Mouse (Mus musculus) adrenal gland, postnatal 10 days (tissue): ENCODE data around the gene Hnrnpk. TPM values are rescaled to one million over a fixed set of nuclear protein-coding genes. Genes with fewer than 3 reads are reported as not detected.
"Not testable (repeated sequence)": the region's sequence is repeated elsewhere in the genome, so short reads cannot be mapped to it uniquely, and the experiment has no call there.

Experiments used
- DNase-seq: peaks from one replicate; pipeline ENCODE4 v3.0.0; 2021; ENCODE audit warnings: mixed read lengths
- total RNA-seq, 2 experiments: library from RNA; stranded (reverse); gene quantifications; 2 replicates each; pipeline ENCODE4 v1.2.3; 2021

The Hnrnpk gene
- total RNA-seq, 2 experiments from 2014 or later, result 858 to 894 TPM

DNA sequence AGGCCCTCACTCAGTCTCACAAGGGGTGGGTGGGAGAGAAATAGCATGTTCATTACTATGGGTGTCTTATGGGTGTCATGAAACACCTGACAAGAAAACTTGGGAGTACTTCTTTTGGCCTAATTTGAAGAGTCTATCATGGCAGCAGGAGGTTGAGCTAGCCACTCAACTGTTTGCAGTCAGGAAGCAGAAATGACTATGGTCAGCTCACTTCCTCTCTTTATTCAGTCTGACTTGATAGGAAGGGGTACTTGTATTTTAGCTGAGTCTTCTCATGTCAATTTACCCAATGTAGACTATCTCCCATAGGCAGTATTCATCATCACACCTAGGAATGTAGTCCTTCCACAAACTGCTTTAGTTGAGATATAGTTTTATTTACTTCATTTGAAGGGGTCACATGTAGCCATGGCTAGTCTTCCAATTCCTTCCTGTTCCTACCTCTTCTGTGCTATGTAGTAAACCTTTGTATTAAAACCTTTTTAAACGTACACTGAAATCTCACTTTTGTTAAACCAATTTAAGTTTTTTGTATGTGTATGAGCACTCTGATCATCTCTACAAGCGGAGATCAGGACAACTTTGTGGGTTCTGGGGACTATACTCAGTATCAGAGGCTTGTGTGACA is 13.7 kb downstream of the Hnrnpk start:
- no peak for DNase-seq

DNA sequence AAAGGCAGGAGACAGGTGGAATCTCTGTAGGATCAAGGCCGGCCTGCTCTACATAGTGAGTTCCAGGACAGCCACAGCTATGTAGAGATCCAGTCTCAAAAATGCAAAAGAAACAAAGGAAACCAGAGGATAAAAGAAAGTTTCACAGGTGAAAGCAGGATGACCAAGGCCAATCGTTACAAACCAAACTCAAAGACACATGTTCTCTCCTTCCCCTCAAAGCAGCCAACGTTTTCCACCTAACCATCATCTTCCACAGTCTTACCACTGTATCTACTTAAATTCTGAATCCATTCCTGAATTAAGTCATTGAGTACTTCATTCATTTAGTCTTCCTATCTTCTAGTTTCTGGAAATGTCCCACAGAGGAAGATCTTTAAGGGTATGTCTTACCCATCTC is 14.8 kb downstream of the Hnrnpk start:
- DNase-seq, result no peak

DNA sequence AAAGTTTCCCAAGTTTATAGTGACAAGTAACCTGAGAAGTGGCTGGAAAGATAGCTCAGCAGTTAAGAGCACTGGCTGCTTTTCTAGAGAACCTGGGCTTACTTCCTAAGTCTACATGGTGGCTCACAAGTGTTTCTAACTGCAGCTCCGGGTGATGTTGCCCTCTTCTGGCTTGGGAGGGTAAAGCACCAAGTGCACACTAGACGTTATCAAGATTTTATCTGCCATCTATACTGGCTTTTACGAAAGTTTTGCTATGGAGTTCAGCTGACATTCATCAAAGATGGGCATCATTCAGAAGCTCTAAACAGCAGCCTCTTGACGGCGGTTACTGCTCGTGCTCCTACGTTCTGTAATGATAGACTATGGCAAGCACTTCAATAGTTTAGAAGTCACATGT is 15.2 kb downstream of the Hnrnpk start:
- peak; percentile 85 for DNase-seq

DNA sequence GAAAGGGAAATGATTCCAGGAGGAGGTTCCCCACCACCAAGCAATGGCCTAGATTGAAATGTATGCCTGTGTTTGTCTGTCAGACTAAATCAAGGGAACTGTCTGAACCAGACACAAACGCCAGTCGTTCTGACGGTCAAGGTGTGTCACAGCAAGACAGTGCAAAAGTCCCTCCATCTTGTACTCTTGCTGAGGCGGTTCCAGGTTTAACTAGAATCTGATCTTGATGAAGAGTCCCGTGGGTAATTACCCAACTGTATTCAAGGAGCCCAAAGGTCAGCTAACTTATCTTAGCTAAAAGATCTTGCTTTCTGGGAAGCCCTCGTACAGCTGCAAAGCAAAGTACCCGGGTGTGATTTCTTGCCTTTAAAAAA is 17.6 kb downstream of the Hnrnpk start:
- DNase-seq, result no peak

DNA sequence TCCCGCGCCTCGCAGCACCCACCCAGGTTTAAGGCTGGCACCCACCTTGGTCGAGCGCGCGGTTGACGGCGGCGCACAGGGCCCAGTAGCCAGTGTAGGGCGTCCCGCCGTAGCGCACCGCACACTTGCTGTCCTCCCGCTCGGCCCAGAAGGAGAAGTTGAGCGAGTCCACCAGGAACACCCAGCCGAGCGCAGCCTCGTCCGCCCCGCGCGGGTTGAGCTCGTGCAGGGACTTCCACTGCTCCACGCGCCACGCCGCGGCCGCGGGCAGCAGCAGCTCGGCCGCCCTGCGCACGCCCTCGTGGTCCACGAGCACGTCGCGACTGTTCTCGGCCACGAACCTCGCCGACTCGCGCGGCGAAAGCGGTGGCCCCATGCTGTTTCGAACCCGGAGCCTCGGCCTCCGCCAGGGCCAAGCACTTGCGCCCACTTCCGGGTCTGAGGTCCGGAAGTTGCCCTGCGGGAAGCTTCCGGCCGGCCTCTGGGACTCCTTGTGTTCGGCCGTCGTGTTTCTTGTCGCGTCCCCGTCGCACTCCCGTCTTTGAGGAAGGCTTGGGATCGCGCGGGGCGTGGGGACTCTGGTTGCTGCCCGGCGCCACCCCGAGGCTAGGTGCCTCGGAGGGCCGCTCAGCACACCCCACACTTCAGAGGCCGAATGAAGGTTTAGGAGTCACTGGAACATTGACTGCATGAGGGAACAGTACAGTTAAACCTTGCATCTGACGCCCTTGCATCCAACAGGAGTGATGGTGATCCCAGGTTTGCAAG is 18.2 kb downstream of the Hnrnpk start, which contains the start of gene 2210016F16Rik:
TSS of gene 2210016F16Rik (minus strand) at position 447 of the 768 bp plus-strand sequence.
- DNase-seq, result peak; percentile 80

DNA sequence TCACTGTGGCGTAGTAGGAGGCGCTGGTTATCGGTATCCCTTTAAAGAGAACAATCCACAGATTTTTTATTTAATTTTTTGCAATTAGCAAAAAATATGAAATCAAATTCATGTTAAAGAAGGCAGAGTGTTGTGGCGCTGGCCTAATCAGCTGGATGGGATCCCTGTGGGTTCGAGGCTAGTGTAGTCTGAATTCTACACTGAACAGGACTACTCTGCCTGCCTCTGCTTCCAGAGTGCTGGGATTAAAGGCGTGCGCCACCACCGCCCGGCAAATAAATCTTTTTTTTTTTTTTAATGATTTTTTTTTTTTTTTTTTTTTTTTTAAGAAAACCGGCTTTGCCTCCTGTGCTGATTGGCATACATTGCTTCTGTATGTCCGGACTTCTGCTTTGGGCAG is 18.8 kb downstream of the Hnrnpk start:
- DNase-seq, result no peak

DNA sequence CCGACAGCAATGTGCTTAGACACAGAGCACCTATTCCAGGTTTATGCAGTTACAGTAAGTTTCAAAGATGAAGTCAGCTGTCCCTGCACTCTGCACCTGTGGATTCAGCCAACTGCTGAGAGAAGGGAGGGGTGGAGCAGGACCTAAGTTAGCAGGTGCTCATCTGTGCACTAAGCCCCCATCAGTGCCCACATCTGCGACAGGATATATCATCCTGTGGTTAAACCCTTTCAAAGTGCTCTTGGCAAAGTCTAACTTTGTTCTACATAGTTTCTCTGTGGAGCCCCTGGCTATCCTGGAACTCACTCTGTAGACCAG is 30.0 kb downstream of the Hnrnpk start:
- DNase-seq, result no peak

DNA sequence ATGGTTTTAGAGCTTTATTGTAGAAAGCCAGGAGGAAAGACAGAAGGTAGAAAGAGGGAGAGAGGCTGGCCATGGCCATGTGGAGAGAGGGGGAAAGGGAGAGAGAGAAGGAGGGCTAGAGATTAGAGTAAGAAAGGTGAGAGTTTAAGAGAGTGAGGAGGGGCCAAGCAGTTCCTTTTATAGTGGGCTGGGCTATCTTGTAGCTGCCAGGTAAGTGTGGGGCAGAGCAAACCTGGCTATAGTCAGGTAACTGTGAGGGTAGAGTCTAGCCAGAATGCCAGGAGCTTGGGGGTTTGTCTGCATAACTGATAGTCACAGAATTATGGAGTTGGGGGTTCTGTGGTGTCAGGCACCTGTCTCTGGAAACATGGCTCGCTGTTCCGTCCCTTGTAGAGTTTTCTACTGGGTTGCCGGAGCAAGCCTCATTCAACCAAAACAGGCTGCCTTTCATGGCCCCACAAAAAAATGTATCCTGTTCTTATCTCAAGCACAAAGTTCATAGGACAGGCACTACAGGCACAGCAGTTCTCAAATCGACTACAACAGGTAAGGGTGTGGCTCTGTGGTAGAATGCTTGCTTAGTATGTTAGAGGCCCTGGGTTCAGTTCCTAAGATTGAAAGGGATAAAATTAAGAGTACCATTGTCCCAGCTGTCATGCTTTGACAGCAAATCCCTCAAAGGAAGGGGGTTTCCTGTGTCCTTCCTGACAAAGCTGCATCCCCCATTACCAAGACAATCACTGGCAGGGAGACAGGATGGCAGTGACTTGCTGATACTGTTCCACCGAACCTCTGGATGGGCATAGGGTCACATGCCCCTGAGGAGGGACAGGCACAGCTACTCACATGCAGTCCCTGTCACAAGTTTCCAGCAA is 30.6 kb downstream of the Hnrnpk start:
- DNase-seq, result no peak

DNA sequence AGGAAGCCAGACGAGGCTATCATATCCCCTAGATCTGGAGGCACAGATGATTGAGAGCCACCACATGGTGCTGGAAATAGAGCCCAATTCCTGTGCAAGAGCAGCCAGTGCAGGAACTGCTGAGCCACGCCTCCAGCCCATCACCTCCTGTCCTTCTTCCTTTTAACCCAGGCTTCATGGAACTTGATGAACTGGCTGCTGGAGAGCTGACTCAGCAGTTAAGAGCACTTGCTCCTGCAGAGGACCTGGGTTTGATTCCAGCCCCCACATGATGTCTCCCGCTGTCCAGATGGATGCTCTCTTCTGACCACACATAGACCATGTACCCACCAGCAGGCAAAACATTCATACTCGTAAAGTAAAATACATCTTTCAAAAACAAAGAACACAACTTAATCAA is 34.3 kb downstream of the Hnrnpk start:
- DNase-seq, result no peak

DNA sequence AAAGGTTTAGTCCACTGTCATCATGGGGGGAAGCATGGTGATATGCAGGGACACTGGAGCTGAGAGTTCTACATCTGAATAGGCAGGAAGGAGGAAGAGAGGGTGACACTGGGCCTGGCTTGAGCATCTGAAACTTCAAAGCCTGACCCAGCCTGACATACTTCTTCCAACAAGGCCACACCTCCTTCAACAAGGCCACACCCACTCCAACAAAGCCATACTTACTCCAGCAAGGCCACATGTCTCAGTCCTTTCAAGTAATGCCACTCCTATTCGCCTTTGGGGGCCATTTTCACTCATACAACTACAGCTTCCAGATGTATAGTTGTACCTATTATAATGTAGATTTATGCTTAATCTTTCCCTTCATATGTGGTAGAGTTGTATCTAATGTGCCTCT is 35.5 kb downstream of the Hnrnpk start:
- DNase-seq, result no peak

DNA sequence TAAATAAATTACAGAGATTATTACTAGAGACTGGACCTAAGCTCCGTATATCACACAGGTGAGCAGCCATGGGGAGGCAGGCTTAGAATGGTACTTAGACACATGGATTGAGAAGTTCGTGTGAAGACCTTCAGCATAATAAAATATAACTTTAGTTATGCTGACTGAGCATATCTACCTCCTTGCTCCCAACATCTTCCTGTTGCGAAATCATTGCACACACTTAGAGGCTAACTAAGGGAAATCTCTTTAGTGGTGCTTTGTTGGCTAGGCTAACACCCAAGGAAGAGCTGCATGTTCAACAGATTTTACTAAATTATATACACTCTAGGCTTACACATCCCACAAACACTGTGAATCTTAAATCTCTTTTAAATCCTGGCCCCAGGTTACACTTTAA is 36.8 kb downstream of the Hnrnpk start:
- DNase-seq, result no peak

DNA sequence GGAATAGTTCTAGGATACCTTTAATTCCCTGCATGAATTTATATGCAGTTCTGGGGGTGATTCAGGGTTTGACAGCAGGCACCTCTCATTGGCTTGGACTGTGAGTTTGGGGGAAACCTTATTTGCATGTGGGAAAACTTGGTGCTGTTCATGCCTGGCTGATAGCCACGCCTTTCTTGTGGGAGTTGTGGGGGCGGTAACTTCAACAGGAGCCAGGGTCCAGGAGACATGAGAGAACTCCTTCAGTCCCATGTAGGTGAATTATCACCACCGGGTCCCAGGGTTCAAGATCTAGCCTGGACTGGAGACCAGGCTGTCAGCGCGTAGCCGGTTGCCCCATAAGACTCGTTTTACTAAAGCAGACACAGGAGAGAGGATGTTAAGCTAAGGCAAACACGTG is 38.0 kb downstream of the Hnrnpk start:
- DNase-seq, result not testable (repeated sequence)

DNA sequence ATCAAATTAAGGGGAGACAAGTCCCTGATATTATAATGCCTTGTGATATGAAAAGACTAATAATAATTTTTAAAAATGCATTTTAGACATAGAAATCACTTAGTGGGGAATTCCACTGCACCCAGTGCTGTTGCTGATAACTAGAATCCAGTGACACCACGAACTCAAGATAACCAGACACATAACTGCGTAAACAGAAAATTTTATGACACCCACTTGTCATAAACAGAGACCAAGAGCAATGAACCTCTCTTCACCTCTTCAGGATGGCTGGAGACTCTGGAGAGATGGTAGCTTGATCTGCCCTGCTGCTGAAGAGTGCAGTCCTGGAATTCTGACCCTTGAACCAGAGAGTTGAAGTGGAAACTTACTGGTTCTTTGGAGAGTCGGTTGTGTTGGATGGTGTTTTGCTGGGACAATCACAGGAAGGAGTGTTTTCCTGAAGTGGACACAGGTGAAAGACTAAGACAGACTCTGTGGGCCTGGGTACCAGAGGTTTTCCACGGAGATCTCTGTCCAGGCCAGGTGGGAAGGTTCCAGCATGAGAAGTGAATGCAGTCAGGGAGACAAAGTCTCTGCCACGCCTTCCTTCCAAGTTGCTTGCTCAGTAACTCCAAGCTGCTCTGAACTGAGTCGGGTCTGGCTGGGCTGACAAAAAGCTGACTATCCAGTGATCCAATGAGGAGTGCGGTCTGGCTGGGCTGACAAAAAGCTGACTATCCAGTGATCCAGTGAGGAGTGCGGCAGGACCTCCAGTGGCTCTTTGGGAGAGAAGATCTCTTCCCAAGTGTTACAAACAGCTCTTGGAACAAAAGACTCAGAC is 38.6 kb downstream of the Hnrnpk start:
- DNase-seq, result no peak

DNA sequence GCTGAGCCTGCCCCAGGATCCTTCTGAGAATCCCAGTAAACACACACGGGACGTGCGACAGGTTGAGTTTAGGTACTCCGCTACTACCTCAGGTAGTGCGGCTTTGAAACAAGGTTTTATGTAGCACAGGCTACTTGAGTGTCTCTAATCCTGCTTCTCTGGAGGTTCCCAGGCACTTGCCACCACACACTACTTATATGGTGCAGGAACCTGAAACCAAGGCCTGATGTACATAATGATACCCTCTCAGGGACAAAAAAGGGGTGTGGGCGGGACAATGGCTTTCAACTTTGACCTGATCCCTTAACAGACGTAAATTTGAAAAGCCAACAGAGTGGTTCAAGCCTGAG is 43.9 kb downstream of the Hnrnpk start:
- peak; percentile 11 for DNase-seq

DNA sequence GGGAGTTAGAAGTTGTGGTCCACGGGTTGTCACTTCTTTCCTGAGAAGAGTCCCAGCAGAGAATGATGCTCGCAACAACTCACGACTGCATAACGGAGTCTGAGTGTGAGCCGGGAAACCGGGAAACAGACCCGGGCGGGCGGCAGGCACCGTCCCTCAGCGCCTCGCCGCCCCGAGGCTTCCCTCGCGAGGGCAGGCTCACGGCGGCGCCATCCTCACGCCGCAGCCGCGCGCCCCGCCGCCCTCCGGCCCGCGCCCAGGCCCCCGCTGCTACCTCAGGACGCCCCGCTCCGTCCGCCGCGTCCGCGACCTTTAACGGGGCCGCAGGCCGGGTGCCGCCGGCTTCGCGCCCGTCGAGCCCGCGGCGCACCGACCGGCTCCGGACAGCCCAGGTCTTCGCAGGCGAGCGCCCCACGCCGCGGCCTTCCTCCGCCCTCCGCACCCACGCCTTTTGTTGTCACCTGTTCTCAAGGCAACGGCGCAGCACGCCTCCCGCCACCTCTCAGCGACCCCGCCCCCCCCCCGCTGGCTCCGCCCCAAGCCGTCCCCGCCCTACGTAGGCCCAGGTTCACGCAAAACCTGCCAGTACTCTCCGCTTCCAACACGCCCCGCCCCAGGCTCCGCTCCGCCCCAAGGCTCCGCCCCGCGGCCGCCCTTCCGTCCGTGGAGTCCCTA is 44.4 kb downstream of the Hnrnpk start, which contains the start of gene Kif27:
TSS of gene Kif27 (minus strand) at position 494 of the 675 bp plus-strand sequence.
- peak; percentile 91 for DNase-seq

DNA sequence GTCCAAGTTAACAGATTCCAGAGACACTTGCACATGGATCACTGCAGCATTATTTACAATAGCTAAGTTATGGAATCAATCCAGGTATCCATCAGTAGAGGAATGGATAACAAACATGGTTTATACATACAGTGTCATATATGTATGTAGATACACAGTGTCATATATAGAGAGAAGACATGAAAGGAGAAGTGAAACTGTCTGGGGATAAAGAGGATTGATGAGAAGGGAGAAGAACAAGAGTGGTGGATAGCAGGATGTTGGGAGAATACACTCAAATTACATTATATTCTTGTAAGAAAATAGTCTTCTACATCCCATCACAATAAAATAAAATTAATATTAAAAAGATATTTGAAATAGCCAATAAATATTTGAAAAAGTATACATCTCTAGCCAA is 50.1 kb downstream of the Hnrnpk start:
- DNase-seq, result no peak

DNA sequence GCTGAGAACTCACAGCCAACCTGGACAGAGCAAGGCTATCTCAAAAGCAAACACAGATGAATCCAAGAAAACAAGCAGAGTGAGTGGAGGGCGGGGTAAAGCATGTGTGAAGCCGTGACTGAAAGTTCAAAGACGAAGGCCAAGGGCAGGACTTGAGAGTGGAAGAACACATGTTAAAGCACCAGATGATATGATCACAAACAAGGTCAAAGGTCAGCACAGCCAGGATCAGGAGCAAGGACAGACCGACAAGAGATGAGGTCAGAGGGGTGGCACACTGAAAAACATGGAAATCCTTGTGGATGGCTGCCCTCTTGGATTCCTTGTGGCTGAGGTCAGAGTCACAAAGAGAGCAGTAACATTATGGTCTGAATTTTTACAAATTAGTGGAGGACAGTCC is 52.5 kb downstream of the Hnrnpk start:
- no peak for DNase-seq

DNA sequence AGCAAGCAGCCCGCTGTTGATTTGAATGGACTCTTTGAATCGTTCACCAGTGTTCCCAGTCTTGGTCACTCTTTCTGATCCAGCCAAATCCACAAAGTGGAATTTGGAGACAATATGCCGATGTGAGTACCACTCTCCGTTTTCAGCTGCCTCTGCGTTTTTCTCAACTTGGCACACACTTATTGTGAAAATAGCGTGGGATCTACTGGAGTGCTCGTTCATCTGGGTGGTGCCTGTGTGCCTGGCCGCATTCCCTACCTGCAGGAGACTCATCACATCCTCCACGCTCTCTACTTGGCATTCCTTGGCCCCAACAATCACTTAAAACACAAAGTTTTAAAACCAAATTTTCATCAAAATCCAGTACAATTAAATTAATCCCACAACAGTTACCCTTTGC is 58.6 kb downstream of the Hnrnpk start:
- no peak for DNase-seq
